Mouse (Mus musculus): ENCODE results near the gene Hist2h2aa2. TPM values are rescaled to one million over a fixed set of nuclear protein-coding genes. Genes with fewer than 3 reads are reported as not detected.
A peak's percentile ranks its signal among the peaks of the same experiment; 100 is the strongest.

Hist2h2aa2 gene
- total RNA-seq, 2 experiments from 2014 or later, result 454 TPM; not detected in 1

- peak; percentile 74 for ATAC-seq (replicated peaks; ENCODE audit: low FRiP score, poor library complexity, severe bottlenecking)
Measured at GRCm38 (mm10) chr3:96262979-96263550, 23.0 kb upstream of the Hist2h2aa2 start, which contains the start of gene Hist2h4. Gene Hist2h4, minus strand, starts transcription at chr3:96263311.

DNA sequence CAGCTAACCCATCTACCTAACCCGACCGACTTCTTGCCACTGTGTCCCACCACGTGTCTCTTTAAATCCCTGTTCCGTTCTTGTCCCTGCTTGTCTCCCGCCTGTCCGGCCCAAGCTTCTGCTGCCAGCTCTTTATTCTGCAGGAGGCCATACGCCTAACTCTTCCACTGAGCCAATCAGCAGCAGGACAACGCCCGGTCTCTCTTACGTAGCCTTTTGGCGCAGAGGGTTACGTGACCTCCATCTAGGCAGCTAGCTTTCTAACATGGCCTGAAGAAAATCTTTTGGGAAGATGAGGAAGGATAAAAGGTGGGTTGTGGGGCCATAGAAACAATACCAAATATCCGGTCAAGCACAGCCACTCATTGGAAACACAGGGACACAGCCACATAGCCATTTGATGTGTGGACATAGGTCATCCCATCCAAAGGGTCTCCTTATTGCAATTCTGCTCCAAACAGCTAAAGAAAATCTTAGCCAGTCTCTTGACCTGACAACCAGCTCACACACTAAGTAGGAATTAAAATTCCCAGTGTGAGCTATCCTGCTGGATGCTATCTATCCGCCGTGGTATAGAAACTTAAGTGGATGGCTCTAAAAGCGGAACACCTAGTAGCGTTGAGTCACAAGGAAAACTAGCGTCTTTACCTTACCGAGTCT, 22.3 kb upstream of the Hist2h2aa2 start:
- peak; percentile 79 for ATAC-seq (replicated peaks; ENCODE audit: low FRiP score, poor library complexity, severe bottlenecking)

DNA sequence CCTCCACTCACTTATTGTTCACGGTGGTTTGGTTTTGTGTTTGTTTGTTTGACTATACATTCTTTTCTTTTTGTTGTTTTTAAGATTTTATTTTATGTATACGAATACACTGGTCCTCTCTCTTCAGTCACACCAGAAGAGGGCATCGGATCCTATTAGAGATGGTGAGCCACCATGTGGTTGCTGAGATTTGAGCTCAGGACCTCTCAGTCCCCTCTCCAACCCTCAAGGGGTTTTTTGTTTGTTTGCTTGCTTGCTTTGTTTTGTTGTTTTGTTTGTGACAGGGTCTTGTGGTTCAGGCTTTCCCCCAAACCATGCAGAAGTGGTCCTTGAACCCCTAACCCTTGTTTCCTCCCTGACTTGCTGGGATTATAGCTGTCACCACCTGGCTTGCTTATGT, 21.5 kb upstream of the Hist2h2aa2 start:
- ATAC-seq (replicated peaks; ENCODE audit: low FRiP score, poor library complexity, severe bottlenecking), result no peak

DNA sequence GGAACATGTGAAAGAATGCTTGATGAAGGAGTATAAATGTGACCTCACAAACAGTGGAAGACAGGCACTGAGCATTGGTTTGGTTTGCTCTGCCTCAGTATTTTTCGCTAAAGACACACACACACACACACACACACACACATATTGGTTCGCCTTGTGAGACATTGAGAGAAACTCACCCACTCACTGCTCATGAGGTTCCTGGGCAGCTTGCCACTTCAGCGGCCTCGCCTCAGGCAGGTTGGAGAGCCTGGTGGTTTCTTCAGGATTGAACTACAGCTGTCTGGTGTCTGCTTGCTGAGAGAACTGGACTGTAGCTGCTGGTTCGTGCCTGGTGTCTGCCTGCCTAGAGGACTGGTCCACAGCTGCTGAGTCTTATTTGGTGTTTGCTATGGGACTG, 20.1 kb upstream of the Hist2h2aa2 start:
- ATAC-seq (replicated peaks; ENCODE audit: low FRiP score, poor library complexity, severe bottlenecking), result no peak

- no peak for ATAC-seq (replicated peaks; ENCODE audit: low FRiP score, poor library complexity, severe bottlenecking)
Measured at GRCm38 (mm10) chr3:96257190-96257589, 17.1 kb upstream of the Hist2h2aa2 start.

DNA sequence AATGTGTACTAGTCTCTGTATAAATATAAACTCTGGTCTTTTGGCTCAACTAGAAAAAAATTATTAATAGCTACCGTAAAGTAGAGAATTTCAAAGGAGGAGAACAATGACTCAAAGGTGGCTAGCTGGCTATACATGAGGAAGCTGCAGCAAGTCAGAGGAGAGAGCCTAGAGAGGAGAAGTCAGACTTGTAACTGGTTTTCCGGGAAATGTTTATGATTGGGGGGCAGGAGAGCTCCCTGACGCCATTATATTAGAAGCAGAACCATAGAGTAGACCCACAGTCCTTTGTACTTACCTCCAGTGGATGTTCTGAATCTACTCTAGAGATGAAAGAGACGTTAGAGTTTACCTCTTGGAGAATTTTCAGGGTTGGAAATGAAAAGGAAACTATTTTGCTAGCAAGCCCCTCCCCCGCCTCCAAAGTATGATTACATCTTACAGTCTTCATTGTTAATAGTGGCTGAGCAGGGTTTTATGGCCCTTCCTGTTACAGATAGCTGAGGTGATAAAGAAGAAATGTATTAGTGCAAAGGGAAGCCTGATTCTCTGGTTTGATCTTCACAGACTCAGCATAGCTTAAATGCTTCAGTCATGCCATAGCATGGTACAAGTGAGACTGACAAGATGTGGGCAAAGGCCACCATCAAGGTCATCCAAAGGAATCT, 16.0 kb upstream of the Hist2h2aa2 start:
- ATAC-seq (replicated peaks; ENCODE audit: low FRiP score, poor library complexity, severe bottlenecking), result no peak

- ATAC-seq (replicated peaks; ENCODE audit: low FRiP score, poor library complexity, severe bottlenecking), result peak; percentile 90
Measured at GRCm38 (mm10) chr3:96254683-96255355, 14.7 kb upstream of the Hist2h2aa2 start.

DNA sequence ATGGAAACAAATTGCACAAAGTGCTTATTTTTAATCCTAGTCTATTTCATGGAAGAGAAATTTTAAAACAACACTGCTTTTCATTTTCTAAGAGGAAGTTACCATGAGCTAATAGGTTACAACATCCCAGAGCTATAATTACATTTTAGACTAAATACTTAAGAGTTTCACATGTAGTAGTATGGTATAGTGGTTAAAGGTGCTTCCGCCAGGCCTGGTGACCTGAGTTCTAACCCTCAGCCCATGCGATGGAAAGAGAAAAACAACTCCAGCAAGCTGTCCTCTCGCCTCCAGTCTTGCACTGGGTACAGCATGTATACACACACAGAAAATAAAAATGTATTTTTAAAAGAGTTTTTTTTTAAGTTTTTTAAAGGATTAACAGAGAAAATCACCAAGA, 11.7 kb upstream of the Hist2h2aa2 start:
- no peak for ATAC-seq (replicated peaks; ENCODE audit: low FRiP score, poor library complexity, severe bottlenecking)

DNA sequence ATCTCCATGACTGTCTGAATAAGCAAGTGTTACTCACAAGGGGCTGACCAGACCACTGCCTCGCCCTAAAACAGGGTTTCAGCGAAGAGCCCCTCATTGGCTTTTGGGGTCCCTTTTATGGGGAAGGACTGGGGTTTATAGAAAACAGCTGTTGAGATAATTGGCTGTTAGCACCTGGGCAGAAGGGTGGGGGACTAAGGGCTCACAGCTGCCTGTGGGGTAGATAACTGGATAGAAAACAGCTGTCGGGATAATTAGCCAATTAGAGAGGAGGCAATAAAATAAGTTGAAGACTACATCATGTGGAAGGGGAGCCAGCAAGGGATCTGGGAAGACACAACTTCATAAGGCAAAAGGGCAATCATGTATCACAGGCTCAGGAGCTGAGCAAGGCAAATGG, 10.8 kb upstream of the Hist2h2aa2 start:
- no peak for ATAC-seq (replicated peaks; ENCODE audit: low FRiP score, poor library complexity, severe bottlenecking)

DNA sequence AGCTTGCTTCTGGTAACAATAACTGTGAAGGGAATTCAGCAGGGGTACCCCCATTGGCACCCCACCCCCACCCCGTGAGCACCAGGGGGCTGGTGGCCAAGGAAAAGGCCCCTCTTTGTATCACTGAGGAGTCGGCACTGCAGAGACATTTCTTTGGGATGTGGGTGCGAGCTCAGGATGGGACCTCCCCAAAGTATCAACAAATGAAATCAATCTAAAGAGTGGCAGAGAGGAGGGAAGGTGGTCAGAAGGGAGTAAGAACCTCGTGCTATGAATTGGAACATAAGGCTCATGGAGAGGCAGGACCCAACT, 8.9 kb upstream of the Hist2h2aa2 start:
- no peak for ATAC-seq (replicated peaks; ENCODE audit: low FRiP score, poor library complexity, severe bottlenecking)

- no peak for ATAC-seq (replicated peaks; ENCODE audit: low FRiP score, poor library complexity, severe bottlenecking)
Measured at GRCm38 (mm10) chr3:96248141-96249033, 8.3 kb upstream of the Hist2h2aa2 start.

DNA sequence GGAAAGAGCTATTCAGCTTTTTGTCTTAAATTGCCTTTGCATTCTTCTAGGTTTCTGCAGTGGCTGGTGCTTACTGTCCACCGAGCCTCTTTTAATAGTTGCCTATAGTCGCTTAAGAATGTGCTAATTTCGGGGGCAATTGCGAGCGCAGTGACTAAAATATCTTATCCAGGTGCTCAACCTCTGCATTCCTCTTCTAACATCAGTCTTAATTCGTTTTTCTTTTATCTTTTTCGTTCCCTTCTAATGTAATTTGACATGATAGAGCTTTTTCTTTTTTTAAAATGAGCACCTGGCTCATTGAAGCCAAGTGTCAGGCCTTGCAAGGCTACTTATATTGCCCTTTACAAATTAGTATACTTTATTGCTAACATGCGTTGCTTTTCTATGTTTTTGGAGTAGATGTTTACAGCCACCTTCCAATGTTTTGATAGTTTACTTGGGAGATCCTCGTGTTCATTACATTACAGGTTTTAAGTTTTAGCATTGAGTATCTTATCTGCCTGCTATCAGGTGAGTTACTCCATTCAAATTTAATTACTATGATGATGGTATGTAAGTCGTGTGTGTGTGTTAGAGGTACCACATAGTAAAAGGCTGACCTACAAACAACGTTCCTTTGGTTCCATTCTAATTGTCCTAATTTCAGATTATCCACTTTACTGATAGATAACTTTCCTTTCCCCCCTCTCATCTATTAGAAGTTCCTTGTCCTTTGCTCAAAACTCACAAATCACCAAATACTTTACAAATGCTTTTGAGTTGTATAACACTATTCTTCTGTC, 7.5 kb upstream of the Hist2h2aa2 start:
- no peak for ATAC-seq (replicated peaks; ENCODE audit: low FRiP score, poor library complexity, severe bottlenecking)

DNA sequence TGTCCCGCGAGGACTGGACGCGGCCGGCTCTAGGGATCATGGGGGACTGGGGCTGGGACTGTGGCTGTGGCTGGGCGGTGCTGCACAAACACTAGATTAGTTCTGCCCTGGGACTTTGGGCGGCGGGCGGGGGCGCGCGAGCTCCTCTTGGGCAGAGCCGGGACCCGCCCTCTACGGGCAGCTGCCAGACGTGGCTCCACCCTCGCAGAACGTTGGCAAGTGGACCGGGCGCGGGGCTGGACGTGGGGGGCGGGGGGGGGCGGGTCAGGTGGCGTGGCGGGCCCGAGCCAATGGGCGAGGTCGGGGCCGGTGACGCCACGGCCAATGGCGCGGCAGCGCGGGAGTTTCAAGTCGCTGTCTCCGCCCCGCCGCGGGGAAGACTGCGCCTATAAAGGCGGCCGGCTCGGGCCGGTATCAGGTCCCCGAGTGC, 6.4 kb upstream of the Hist2h2aa2 start, which contains the start of gene Hist2h3c1:
TSS of gene Hist2h3c1 (plus strand) at position 259 of the 430 bp plus-strand sequence.
- ATAC-seq (replicated peaks; ENCODE audit: low FRiP score, poor library complexity, severe bottlenecking), result peak; percentile 67

DNA sequence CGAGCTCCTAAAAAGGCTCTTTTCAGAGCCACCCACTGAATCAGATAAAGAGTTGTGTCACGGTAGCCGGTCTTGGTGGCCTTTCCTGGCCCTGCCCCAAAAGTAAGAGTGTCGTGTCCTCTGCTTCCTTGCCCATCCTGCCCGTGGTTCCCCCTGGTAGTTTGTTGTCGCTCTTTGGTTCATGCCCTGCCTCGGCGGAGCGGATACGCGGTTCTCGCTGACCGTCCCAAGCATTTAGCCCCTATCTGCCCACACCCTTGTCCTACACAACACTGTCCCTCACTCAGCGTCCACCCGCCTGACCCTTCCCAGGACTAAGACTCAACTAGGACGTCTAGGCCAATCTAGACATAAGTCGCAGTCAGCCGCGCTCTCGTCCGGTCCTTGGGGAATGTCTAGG, 5.9 kb upstream of the Hist2h2aa2 start:
- peak; percentile 58 for ATAC-seq (replicated peaks; ENCODE audit: low FRiP score, poor library complexity, severe bottlenecking)

DNA sequence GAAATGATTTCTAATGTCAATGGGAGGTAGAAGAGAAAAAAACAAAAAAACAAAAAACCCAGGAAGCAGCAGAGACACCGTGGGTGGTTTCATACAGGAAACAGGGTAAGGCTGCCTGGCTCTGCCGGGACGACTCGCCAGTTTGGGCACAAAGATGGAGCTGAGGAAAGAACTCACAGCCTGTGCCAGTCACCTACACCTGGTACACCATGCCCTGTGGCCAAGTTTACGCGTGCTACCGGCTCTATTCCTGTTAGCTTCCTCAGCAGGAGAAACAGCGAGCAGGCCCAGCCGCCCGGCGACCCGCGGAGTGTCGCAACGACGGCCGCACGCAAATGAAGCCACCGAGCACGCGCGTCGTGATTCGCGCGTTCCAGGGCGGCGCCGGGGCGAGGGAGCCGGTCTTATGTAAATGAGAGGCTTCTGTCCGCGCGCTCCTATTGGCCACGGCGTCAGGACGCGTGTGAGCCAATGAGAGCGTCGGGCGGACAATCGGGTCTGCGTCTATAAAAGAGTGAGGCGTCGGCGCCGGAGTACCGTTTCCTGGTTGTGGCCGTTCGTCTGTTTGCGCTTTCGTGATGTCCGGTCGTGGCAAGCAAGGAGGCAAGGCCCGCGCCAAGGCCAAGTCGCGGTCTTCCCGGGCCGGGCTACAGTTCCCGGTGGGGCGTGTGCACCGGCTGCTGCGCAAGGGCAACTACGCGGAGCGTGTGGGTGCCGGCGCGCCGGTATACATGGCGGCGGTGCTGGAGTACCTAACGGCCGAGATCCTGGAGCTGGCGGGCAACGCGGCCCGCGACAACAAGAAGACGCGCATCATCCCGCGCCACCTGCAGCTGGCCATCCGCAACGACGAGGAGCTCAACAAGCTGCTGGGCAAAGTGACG, 5.2 kb upstream of the Hist2h2aa2 start, which contains the start of gene Hist2h2aa1:
TSS of gene Hist2h2aa1 (plus strand) at position 495 of the 884 bp plus-strand sequence.
- peak; percentile 55 for ATAC-seq (replicated peaks; ENCODE audit: low FRiP score, poor library complexity, severe bottlenecking)

DNA sequence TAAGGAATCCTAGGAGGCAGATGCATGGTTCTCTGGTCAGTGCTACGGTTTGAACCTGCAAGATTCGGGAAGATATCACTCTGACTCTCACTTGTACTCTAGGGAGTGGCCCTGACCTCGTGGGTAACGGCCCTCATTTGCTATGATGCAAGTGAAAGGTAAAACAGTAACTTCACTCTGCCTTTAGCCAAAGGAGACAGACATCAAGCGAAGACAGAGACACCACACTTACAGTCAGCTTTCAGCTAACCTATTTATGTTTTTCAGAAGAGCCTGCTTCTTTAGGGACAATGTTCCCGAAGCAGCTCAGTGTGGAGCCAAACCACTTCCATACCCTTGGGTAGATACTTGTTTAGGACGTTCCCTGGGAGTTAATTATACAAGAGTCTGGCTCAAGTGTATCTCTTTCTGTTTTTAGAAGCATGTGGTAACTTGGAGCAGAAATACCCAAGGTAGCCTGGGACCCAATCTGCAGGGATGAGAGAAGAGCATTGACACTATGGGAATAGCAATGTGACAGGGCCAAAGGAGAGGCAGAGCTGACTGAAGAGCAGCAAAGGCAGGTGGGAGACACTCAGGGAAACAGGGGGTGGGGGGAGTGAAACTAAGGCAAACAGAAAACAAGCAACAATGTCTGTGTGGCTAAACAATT, 4.0 kb upstream of the Hist2h2aa2 start:
- no peak for ATAC-seq (replicated peaks; ENCODE audit: low FRiP score, poor library complexity, severe bottlenecking)

GRCm38 (mm10) chr3:96240799-96241197, 722 bp upstream of the Hist2h2aa2 start:
- ATAC-seq (replicated peaks; ENCODE audit: low FRiP score, poor library complexity, severe bottlenecking), result no peak

All from erythroid progenitor cell, adult 5-6 weeks (primary cell).